Mouse (Mus musculus) naive thymus-derived CD4-positive, alpha-beta T cell, adult 2 months (primary cell): Measurements from ENCODE around the gene Fam186a.

Source experiments
- DNase-seq: peaks from one replicate; pipeline ENCODE4 v3.0.0-alpha.2; 2011; ENCODE audit warnings: low read depth

The Fam186a gene

DNA sequence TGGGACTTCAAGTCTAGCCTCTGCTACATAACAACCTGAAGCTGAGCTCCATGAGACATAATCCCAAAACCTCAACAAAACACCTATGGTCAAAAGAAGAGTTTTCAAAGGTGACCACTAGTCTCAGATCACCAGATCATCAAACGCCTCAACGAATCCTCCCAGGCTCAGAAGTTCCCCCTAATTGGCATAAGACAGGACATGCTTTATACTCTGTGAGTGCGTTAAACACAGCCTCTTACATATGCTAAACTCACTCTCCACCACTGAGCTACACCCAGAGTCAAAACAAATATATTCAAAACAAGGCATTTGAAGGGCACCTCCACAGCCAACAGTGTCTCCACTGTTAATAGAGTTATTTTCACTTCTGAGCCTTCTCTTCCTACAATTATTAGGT lies 94.3 kb downstream of the Fam186a start:
- DNase-seq = no peak
